Mouse (Mus musculus) midbrain, postnatal 0 days (tissue): ENCODE measurements around the gene Mmrn2. TPM values are rescaled to one million over a fixed set of nuclear protein-coding genes. Genes with fewer than 3 reads are reported as not detected.

ENCODE experiments used
- ATAC-seq: fragments of 200-750 bp; cut with Nextera tagmentation; 2 replicates; pipeline ENCODE4 v1.8.0; 2017; ENCODE audit warnings: moderate number of reproducible peaks, mild to moderate bottlenecking, moderate TSS enrichment, moderate library complexity; ENCODE audit not compliant: low FRiP score
- DNase-seq: peaks from one replicate; pipeline ENCODE4 v3.0.0-alpha.2; 2015; ENCODE audit warnings: low spot score
- H3K27ac ChIP-seq: fragments of 300-500 bp; sonication (generic); 2 replicates; pipeline ENCODE4 v1.5.1; 2014; ENCODE audit warnings: low read depth, mild to moderate bottlenecking, low read length, mixed read lengths
- H3K27me3 ChIP-seq: fragments of 300-500 bp; sonication (generic); 2 replicates; pipeline ENCODE4 v1.6.1; 2014; ENCODE audit warnings: low read length, control low read depth, mixed read lengths; ENCODE audit not compliant: insufficient read depth
- H3K36me3 ChIP-seq: fragments of 300-500 bp; sonication (generic); 2 replicates; pipeline ENCODE4 v1.6.1; 2014; ENCODE audit warnings: low read length, control low read depth, mixed read lengths; ENCODE audit not compliant: insufficient read depth
- H3K4me1 ChIP-seq: fragments of 300-500 bp; sonication (generic); 2 replicates; pipeline ENCODE4 v1.6.1; 2014; ENCODE audit warnings: mild to moderate bottlenecking, control low read depth, antibody characterized with exemption, low read length, mixed read lengths; ENCODE audit not compliant: insufficient read depth
- H3K4me2 ChIP-seq: fragments of 300-500 bp; sonication (generic); 2 replicates; pipeline ENCODE4 v1.6.1; 2014; ENCODE audit warnings: low read depth, mild to moderate bottlenecking, low read length, mixed read lengths; ENCODE audit not compliant: poor library complexity, severe bottlenecking
- H3K4me3 ChIP-seq: fragments of 300-500 bp; sonication (generic); 2 replicates; pipeline ENCODE4 v1.5.1; 2014; ENCODE audit warnings: low read depth, mild to moderate bottlenecking, low read length, moderate library complexity
- H3K9ac ChIP-seq: fragments of 300-500 bp; sonication (generic); replicated peaks from 2 replicates; pipeline ENCODE4 v1.6.1; 2014; ENCODE audit warnings: mild to moderate bottlenecking, low read length, moderate library complexity, mixed read lengths; ENCODE audit not compliant: poor library complexity, severe bottlenecking
- H3K9me3 ChIP-seq: fragments of 300-500 bp; sonication (generic); 2 replicates; pipeline ENCODE4 v1.6.1; 2016; ENCODE audit warnings: low read length, control low read depth
- CTCF ChIP-seq: IDR thresholded peaks from 2 replicates; pipeline ENCODE4 v1.5.1; 2016; ENCODE audit warnings: antibody characterized with exemption, mild to moderate bottlenecking
- WGBS: fragments of 180-500 bp; shearing (Covaris S2); extraction: QIAGEN DNeasy Blood & Tissue Kit; methylation state at CpG from one replicate; pipeline ENCODE4 v1.1.7; 2014; 5-methylcytosine and 5-hydroxymethylcytosine counted together
- polyA plus RNA-seq: library from polyadenylated mRNA; unstranded; fragments of >200 nt; fragmentation: Nextera tagmentation; extraction: Ambion mirVana; gene quantifications from 2 replicates; pipeline ENCODE4 v1.2.1, GENCODE M21; 2015
- total RNA-seq: library from RNA; depleted of rRNA; stranded (reverse); fragments of >200 nt; gene quantifications from 2 replicates; pipeline ENCODE4 v1.2.3, GENCODE M21; 2014

The Mmrn2 gene
- total and polyA plus RNA-seq, 2 experiments from 2014 or later = 2.1 to 2.9 TPM

GRCm38 (mm10) chr14:34382921-34383704 lies 7.8 kb downstream of the Mmrn2 start:
- H3K4me3 ChIP-seq = no peak overlapping the region
- no peak for ATAC-seq
- WGBS = 89% methylated on average over 7 of the region's 9 CpGs
- no peak for DNase-seq
- no peaks in the 10 kb centered on the region for H3K27me3 ChIP-seq
- no peak overlapping the region for H3K9ac ChIP-seq
- H3K36me3 ChIP-seq = no peaks in the 10 kb centered on the region
- H3K4me1 ChIP-seq = no peaks in the 10 kb centered on the region
- no peak overlapping the region for H3K27ac ChIP-seq
- no peaks in the 10 kb centered on the region for H3K9me3 ChIP-seq
- TF ChIP-seq CTCF = no peak
- H3K4me2 ChIP-seq = no peak overlapping the region

GRCm38 (mm10) chr14:34393295-34393694 lies 18.0 kb downstream of the Mmrn2 start:
- no peak overlapping the region for H3K9ac ChIP-seq
- no peak overlapping the region for H3K4me2 ChIP-seq
- no peaks in the 10 kb centered on the region for H3K9me3 ChIP-seq
- WGBS = 21% methylated on average over 4 of the region's 4 CpGs
- no peaks in the 10 kb centered on the region for H3K4me1 ChIP-seq
- no peak overlapping the region for H3K4me3 ChIP-seq
- H3K36me3 ChIP-seq = no peaks in the 10 kb centered on the region
- DNase-seq (no peak), ATAC-seq (no peak)
- H3K27ac ChIP-seq = no peak overlapping the region
- TF ChIP-seq CTCF = no peak
- no peaks in the 10 kb centered on the region for H3K27me3 ChIP-seq

- Histone ChIP-seq H3K4me1 (no peaks in the 10 kb centered on the region), H3K4me3 (no peak overlapping the region), H3K36me3 (no peaks in the 10 kb centered on the region), H3K27ac (no peak overlapping the region), H3K27me3 (no peaks in the 10 kb centered on the region), H3K4me2 (no peak overlapping the region), H3K9ac (no peak overlapping the region), H3K9me3 (no peaks in the 10 kb centered on the region)
- WGBS = 96% methylated on average over 5 of the region's 5 CpGs
- ATAC-seq (no peak), DNase-seq (no peak)
- no peak for TF ChIP-seq CTCF
Observed at GRCm38 (mm10) chr14:34397871-34398270, 22.6 kb downstream of the Mmrn2 start.

GRCm38 (mm10) chr14:34398901-34399300 lies 23.6 kb downstream of the Mmrn2 start:
- Histone ChIP-seq H3K27me3 (no peaks in the 10 kb centered on the region), H3K9me3 (no peaks in the 10 kb centered on the region), H3K4me1 (no peaks in the 10 kb centered on the region), H3K4me2 (no peak overlapping the region), H3K27ac (no peak overlapping the region), H3K9ac (no peak overlapping the region), H3K36me3 (peaks cover 3% of the 10 kb centered on the region; the same call in 1 of the 2 replicates), H3K4me3 (no peak overlapping the region)
- TF ChIP-seq CTCF = no peak
- WGBS = 94% methylated on average over 21 of the region's 21 CpGs
- DNase-seq = no peak
- no peak for ATAC-seq

DNA sequence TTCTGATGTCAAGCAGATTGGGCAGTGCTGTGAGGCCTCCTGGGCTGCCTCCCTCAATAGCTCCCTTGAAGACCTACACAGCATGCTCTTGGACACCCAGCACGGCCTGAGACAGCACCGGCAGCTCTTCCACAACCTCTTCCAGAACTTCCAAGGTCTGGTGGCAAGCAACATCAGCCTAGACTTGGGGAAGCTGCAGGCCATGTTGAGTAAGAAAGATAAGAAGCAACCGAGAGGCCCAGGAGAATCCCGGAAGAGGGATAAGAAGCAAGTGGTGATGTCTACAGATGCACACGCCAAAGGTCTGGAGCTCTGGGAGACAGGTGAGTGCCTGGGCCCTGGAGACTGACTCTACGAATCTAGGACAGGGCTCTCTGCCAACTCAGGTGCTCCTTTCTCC lies 24.0 kb downstream of the Mmrn2 start:
- no peak for DNase-seq
- no peak for ATAC-seq
- Histone ChIP-seq H3K4me1 (no peaks in the 10 kb centered on the region), H3K27ac (no peak overlapping the region), H3K36me3 (peaks cover 3% of the 10 kb centered on the region; the same call in 1 of the 2 replicates), H3K4me2 (no peak overlapping the region), H3K27me3 (no peaks in the 10 kb centered on the region), H3K9me3 (no peaks in the 10 kb centered on the region), H3K4me3 (no peak overlapping the region), H3K9ac (no peak overlapping the region)
- 97% methylated on average over 6 of the region's 6 CpGs for WGBS
- no peak for TF ChIP-seq CTCF

DNA sequence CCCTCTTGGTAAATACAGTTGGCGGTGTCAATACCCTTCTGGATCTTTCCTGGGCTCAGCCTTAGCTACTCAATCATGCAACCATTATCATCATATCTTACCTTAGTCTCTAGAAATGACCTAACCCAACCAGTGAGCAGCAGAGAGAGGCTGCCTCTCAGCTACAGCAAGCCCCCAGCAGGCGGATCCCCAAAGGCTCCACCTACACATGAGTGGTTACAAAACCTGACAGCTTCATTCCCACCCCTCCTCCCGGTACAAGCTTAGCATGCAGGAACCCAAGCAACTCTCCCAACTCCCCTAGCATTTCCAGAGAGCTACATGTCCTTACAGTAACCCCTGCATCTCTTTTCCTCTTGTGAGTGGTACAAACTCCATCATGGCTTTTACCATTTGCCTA lies 24.8 kb downstream of the Mmrn2 start:
- Histone ChIP-seq H3K27me3 (no peaks in the 10 kb centered on the region), H3K27ac (no peak overlapping the region), H3K4me3 (no peak overlapping the region), H3K9ac (no peak overlapping the region), H3K9me3 (no peaks in the 10 kb centered on the region), H3K4me1 (no peaks in the 10 kb centered on the region), H3K36me3 (peaks cover 3% of the 10 kb centered on the region; the same call in 1 of the 2 replicates), H3K4me2 (no peak overlapping the region)
- no peak for ATAC-seq
- WGBS = 92% methylated on average over 3 of the region's 3 CpGs
- no peak for TF ChIP-seq CTCF
- DNase-seq = no peak
